Mouse (Mus musculus): Measurements from ENCODE around the gene Kmt2c. TPM values are rescaled to one million over a fixed set of nuclear protein-coding genes. Genes with fewer than 3 reads are reported as not detected.
A peak's percentile ranks its signal among the peaks of the same experiment; 100 is the strongest.

The Kmt2c gene
- polyA plus RNA-seq, 1 experiment, result 56.3 TPM

DNA sequence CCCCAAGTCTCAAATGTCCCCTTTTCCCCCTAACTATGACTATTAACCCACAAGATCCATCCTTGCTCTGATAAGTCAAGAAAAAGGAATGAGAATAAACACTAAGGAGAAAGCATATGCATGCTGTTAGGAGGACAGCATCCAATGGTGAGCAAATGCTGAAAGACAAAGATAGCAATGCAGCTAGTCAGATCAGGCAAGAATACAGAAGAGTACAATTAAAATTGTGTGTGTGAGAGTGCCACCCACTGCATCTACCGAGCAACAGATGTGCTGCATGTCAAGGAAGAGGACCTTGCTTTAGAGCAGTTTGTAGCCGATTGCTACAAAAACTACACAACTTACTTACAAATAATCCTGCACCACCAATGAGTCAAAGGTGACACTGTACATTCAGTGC, 145.1 kb downstream of the Kmt2c start:
- H3K4me1 ChIP-seq (ENCODE audit: control insufficient read depth, insufficient read depth, low read length), result no peaks in the 10 kb centered on the region
- no peak for TF ChIP-seq POLR2A (IDR thresholded peaks at IDR 0.05; ENCODE audit: borderline replicate concordance, insufficient read depth, low read length)
- TF ChIP-seq CTCF (IDR thresholded peaks at IDR 0.05; ENCODE audit: borderline replicate concordance, insufficient read depth, low read depth, low read length), result no peak
- no peaks in the 10 kb centered on the region for H3K27me3 ChIP-seq (ENCODE audit: control insufficient read depth, insufficient read depth, low read length)
- WGBS, result 81% methylated on average over 2 of the region's 2 CpGs
- H3K27ac ChIP-seq (ENCODE audit: insufficient read depth, low read length), result no peak overlapping the region
- no peak for DNase-seq
- no peak overlapping the region for H3K4me3 ChIP-seq (replicated peaks; ENCODE audit: insufficient read depth, low read depth, low read length)

GRCm38 (mm10) chr5:25331322-25331721, 167.3 kb downstream of the Kmt2c start:
- H3K27ac ChIP-seq (ENCODE audit: insufficient read depth, low read length), result no peak overlapping the region
- 91% methylated on average over 2 of the region's 2 CpGs for WGBS
- TF ChIP-seq CTCF (IDR thresholded peaks at IDR 0.05; ENCODE audit: borderline replicate concordance, insufficient read depth, low read depth, low read length) (no peak), POLR2A (IDR thresholded peaks at IDR 0.05; ENCODE audit: borderline replicate concordance, insufficient read depth, low read length) (no peak)
- no peak overlapping the region for H3K4me3 ChIP-seq (replicated peaks; ENCODE audit: insufficient read depth, low read depth, low read length)
- H3K27me3 ChIP-seq (ENCODE audit: control insufficient read depth, insufficient read depth, low read length), result no peaks in the 10 kb centered on the region
- no peak for DNase-seq
- H3K4me1 ChIP-seq (ENCODE audit: control insufficient read depth, insufficient read depth, low read length), result no peaks in the 10 kb centered on the region

DNA sequence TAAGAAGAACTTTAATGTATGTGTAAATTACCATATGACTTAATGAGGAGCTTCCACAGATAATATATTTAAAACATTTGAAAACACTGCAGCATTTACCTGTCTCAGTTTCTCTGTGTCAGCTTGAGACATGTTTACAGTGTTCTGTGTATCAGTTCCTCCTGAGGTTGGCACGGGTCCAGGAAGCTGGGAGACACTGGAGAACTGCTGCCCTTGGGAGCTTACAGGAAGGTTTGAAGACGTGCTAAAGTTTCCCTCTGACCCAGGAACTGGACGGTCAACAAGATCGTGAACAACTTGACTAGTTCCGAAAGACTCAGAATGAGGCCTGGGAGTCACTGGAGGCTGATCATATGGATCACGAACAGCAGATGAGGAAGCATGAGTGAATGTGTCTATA, 184.7 kb downstream of the Kmt2c start:
- no peak for TF ChIP-seq CTCF (IDR thresholded peaks at IDR 0.05; ENCODE audit: borderline replicate concordance, insufficient read depth, low read depth, low read length)
- no peak for TF ChIP-seq POLR2A (IDR thresholded peaks at IDR 0.05; ENCODE audit: borderline replicate concordance, insufficient read depth, low read length)
- Histone ChIP-seq H3K27ac (ENCODE audit: insufficient read depth, low read length) (no peak overlapping the region), H3K27me3 (ENCODE audit: control insufficient read depth, insufficient read depth, low read length) (no peaks in the 10 kb centered on the region), H3K4me3 (replicated peaks; ENCODE audit: insufficient read depth, low read depth, low read length) (no peak overlapping the region), H3K4me1 (ENCODE audit: control insufficient read depth, insufficient read depth, low read length) (no peaks in the 10 kb centered on the region)
- 76% methylated on average over 6 of the region's 6 CpGs for WGBS
- peak in 1 of 2 experiments; percentile 19 for DNase-seq

DNA sequence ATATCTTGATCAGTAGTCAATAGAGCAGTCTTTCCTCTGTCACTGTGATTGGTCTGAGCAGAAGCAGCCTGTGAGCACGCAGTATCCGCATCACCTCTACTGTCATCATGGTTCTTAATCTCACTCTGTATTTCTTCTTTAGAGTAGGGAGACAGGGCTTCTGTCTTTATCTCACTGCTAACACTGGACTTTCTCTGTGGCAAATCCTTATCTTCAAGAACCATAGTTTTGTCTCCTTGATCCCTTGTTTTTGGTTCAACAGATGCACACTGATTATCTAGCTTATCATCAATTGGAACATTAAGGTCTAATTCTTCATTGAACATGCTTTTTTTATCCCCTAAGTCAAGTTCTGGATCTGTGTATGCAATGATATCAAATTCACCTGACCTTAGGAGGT, 188.4 kb downstream of the Kmt2c start:
- no peak overlapping the region for H3K27ac ChIP-seq (ENCODE audit: insufficient read depth, low read length)
- H3K27me3 ChIP-seq (ENCODE audit: control insufficient read depth, insufficient read depth, low read length), result no peaks in the 10 kb centered on the region
- H3K4me1 ChIP-seq (ENCODE audit: control insufficient read depth, insufficient read depth, low read length), result no peaks in the 10 kb centered on the region
- WGBS, result 97% methylated on average over 2 of the region's 2 CpGs
- DNase-seq, result no peak
- no peak overlapping the region for H3K4me3 ChIP-seq (replicated peaks; ENCODE audit: insufficient read depth, low read depth, low read length)
- TF ChIP-seq POLR2A (IDR thresholded peaks at IDR 0.05; ENCODE audit: borderline replicate concordance, insufficient read depth, low read length), result no peak
- TF ChIP-seq CTCF (IDR thresholded peaks at IDR 0.05; ENCODE audit: borderline replicate concordance, insufficient read depth, low read depth, low read length), result no peak

DNA sequence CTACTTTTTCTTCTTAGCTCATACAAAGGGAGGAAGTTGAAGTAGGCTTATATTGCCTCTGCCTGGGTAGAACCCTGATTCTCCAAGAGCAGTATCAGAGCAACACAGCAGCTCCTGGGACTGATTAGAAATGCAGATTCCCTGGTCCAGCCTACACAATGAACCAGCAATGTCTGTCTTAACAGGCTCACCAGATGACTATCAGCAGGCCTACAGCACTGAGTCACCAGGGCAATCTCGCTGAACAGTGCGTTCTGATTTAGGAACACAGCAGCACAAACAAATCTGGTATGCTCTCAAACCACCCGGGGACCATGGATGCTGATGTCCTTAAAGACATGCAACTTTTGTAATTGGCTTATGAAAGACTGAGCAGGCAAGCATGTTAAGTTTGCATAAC, 201.8 kb downstream of the Kmt2c start:
- Histone ChIP-seq H3K4me1 (ENCODE audit: control insufficient read depth, insufficient read depth, low read length) (no peaks in the 10 kb centered on the region), H3K4me3 (replicated peaks; ENCODE audit: insufficient read depth, low read depth, low read length) (no peak overlapping the region), H3K27me3 (ENCODE audit: control insufficient read depth, insufficient read depth, low read length) (no peaks in the 10 kb centered on the region), H3K27ac (ENCODE audit: insufficient read depth, low read length) (no peak overlapping the region)
- WGBS, result 22% methylated on average over 3 of the region's 3 CpGs
- DNase-seq, result peak in 1 of 2 experiments; percentile 12
- TF ChIP-seq CTCF (IDR thresholded peaks at IDR 0.05; ENCODE audit: borderline replicate concordance, insufficient read depth, low read depth, low read length) (no peak), POLR2A (IDR thresholded peaks at IDR 0.05; ENCODE audit: borderline replicate concordance, insufficient read depth, low read length) (no peak)

- no peak for DNase-seq
- no peaks in the 10 kb centered on the region for H3K4me1 ChIP-seq (ENCODE audit: control insufficient read depth, insufficient read depth, low read length)
- no peaks in the 10 kb centered on the region for H3K27me3 ChIP-seq (ENCODE audit: control insufficient read depth, insufficient read depth, low read length)
- H3K4me3 ChIP-seq (replicated peaks; ENCODE audit: insufficient read depth, low read depth, low read length), result no peak overlapping the region
- 95% methylated on average over 13 of the region's 13 CpGs for WGBS
- TF ChIP-seq POLR2A (IDR thresholded peaks at IDR 0.05; ENCODE audit: borderline replicate concordance, insufficient read depth, low read length), result no peak
- H3K27ac ChIP-seq (ENCODE audit: insufficient read depth, low read length), result no peak overlapping the region
Observed at GRCm38 (mm10) chr5:25283988-25284387, 214.6 kb downstream of the Kmt2c start.

- DNase-seq, result no peak
- Histone ChIP-seq H3K27ac (ENCODE audit: insufficient read depth, low read length) (no peak overlapping the region), H3K4me3 (replicated peaks; ENCODE audit: insufficient read depth, low read depth, low read length) (no peak overlapping the region), H3K4me1 (ENCODE audit: control insufficient read depth, insufficient read depth, low read length) (no peaks in the 10 kb centered on the region), H3K27me3 (ENCODE audit: control insufficient read depth, insufficient read depth, low read length) (no peaks in the 10 kb centered on the region)
- 82% methylated on average over 6 of the region's 6 CpGs for WGBS
- no peak for TF ChIP-seq POLR2A (IDR thresholded peaks at IDR 0.05; ENCODE audit: borderline replicate concordance, insufficient read depth, low read length)
Observed at GRCm38 (mm10) chr5:25276365-25276764, 222.2 kb downstream of the Kmt2c start.

DNA sequence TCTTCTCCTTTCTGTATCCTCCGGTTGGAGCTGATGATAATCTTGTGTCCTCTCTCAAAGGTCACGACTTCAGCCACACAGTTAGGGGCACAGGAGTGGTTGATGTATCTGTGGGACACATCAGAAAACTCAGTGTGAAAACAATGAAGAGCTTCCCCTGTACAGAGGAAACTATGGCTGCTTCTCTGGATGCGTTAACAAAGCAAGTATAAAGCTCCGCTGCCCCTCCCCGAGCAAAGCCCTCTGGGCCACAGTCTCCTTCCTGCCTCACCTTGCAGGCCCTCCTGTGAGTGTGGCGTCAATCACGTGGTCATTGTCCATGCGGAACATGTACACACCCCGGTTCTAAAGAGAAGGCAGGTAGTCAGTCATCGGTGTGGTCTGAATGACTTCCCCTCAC, 223.0 kb downstream of the Kmt2c start:
- Histone ChIP-seq H3K4me1 (ENCODE audit: control insufficient read depth, insufficient read depth, low read length) (no peaks in the 10 kb centered on the region), H3K27ac (ENCODE audit: insufficient read depth, low read length) (no peak overlapping the region), H3K4me3 (replicated peaks; ENCODE audit: insufficient read depth, low read depth, low read length) (no peak overlapping the region), H3K27me3 (ENCODE audit: control insufficient read depth, insufficient read depth, low read length) (no peaks in the 10 kb centered on the region)
- 87% methylated on average over 10 of the region's 10 CpGs for WGBS
- DNase-seq, result no peak
- TF ChIP-seq POLR2A (IDR thresholded peaks at IDR 0.05; ENCODE audit: borderline replicate concordance, insufficient read depth, low read length), result no peak
- TF ChIP-seq CTCF (IDR thresholded peaks at IDR 0.05; ENCODE audit: borderline replicate concordance, insufficient read depth, low read depth, low read length), result no peak

Measured in cerebellum, adult 2 months (tissue).